Mouse (Mus musculus) left cerebral cortex, adult 18-20 months (tissue): Measurements from ENCODE around the gene Akt2. TPM values are rescaled to one million over a fixed set of nuclear protein-coding genes. Genes with fewer than 3 reads are reported as not detected.
A peak's percentile ranks its signal among the peaks of the same experiment; 100 is the strongest.

Experiments used
- DNase-seq, 2 experiments: peaks; one replicate each; pipeline ENCODE4 v3.0.0; 2021 to 2022; ENCODE audit warnings: low spot score in 2 of 2, mixed read lengths in 1 of 2
- long read RNA-seq, 2 experiments: library from polyadenylated mRNA; stranded (forward); transcript quantifications; one replicate each; pipeline ENCODE4 v2.0.0; 2021
- total RNA-seq, 2 experiments: library from RNA; stranded (reverse); gene quantifications; 2 replicates each; pipeline ENCODE4 v1.2.3; 2021

Akt2 gene
- total RNA-seq, result 100 to 1,000 TPM; 103 to 113 TPM
- long read RNA-seq, experiment 1, full-length matches to known transcripts, result 89 of 145 reads
- long read RNA-seq, experiment 1, partial matches to known transcripts, result 24 of 145 reads
- long read RNA-seq, experiment 1, other reads (novel, unspliced or antisense), result 32 of 145 reads
- long read RNA-seq, experiment 2, full-length matches to known transcripts, result 42 of 80 reads
- long read RNA-seq, experiment 2, partial matches to known transcripts, result 24 of 80 reads
- long read RNA-seq, experiment 2, other reads (novel, unspliced or antisense), result 14 of 80 reads

GRCm38 (mm10) chr7:27591266-27592216 lies at the start of gene Akt2:
Gene Akt2 (plus strand): TSS chr7:27591552.
- DNase-seq, result peak; percentile 88 to 91

DNA sequence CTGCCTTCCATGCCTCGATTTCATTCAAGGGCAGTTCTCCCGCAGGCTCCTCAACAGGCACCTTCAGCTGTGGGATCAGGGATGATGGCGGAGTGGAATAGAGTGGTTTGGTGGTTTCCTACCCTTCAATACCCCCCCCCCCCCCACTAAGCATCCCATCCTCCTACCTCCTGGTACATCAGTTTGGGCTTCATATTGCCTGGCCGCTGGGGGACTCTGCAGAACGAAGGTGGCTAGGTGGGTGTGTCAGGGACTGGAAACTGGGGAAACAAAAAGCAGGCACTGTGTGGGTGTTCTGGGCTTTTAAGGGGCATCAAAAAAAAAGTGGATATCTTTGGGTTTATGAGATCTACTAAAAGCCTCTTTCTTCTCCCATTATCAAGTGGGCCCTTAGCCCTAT lies 49.4 kb upstream of the Akt2 start:
- DNase-seq, result no peak

- DNase-seq, result peak; percentile 90 to 91
Measured at GRCm38 (mm10) chr7:27542392-27543033, 48.8 kb upstream of the Akt2 start.

DNA sequence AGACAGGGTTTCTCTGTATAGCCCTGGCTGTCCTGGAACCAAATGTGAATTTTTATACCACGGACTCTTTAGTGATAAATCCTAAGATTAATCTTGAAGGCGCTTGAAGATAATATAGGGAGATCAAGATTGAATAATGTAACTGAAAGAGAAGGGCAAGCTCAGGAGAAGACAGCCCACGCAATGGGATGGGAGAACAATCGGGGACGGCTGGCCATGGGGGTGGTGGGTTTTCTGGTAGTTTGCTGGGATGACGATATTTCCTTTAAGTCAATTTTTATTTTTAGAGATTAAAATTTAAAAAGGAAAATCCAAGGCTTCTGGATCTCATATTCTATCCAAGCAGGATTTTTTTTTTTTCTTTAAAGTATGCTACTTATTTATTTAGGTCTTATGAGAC lies 48.3 kb upstream of the Akt2 start:
- DNase-seq, result no peak

- DNase-seq, result no peak
Measured at GRCm38 (mm10) chr7:27543851-27544250, 47.5 kb upstream of the Akt2 start.

- DNase-seq, result no peak
Measured at GRCm38 (mm10) chr7:27544675-27545370, 46.5 kb upstream of the Akt2 start.

DNA sequence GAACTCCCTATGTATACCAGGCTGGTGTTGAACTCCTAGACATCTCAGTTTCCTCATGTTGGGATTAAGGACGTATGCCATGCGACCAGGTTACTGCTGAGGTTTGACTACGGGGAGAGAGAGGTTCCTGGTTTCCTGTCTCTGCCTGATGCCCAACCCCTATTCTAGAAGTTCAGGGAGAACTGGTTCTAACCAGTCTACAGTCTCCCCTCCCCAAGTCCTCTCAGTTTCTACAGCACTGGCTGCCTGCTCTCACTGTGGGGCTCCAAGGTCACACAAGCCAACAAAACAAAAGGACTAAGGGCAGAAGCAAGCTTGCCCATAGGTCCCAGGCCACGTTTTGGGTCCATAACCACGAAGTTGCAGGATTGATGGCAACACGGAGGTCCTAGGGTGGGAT lies 41.8 kb upstream of the Akt2 start:
- no peak for DNase-seq

DNA sequence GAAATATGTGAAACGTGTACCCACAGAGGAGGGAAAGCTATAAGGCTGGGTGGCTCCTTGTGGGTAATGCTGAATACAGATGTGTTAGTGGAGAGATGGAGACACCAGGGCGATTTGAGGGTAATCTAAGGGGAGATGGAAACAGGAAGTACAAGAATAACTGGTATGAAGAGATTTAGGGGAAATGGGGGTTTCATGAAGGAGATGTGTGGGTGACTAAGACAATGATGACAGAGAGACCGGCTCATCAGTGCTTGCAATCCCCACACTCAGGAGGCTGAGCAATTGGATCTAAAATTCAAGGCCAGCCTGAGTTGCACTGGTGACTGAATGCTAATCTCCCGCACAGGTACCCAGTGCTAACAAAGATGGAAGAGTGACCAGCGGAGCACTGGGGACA lies 39.3 kb upstream of the Akt2 start:
- DNase-seq, result no peak

DNA sequence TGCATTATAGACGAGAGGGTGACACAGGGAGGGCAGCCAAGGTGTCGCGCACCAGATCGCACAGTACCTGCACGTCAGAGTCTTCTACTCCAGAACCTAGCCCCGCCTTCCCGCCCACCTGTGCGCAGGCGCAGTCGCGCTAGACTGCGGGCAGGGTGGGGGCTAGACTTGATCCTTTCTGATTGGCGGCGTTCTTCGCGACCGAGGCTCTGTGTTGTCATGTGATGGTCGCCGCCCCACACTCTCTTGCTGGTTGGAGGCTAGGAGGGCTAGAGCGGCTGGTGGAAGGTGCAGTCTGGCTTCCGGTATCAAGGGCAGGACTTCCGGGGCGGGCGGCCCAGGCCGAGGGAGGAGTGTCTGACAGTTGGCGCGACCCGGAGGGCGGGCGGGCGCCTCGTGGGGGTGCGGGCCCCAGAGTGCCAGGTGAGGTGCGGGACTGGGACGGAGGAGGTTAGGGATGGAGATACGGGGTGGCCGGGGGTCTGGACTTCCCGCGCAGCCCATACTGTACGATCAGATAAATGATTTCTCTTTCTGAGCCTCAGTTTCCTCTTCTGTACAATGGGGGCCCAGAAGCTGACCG lies 38.3 kb upstream of the Akt2 start, which contains the start of the genes Pld3 and 2310022A10Rik:
Gene Pld3, minus strand, starts transcription at position 288 of the 583 bp plus-strand sequence.
Gene 2310022A10Rik, plus strand, starts transcription at position 303 of the 583 bp plus-strand sequence.
- DNase-seq, result peak; percentile 95 to 98

DNA sequence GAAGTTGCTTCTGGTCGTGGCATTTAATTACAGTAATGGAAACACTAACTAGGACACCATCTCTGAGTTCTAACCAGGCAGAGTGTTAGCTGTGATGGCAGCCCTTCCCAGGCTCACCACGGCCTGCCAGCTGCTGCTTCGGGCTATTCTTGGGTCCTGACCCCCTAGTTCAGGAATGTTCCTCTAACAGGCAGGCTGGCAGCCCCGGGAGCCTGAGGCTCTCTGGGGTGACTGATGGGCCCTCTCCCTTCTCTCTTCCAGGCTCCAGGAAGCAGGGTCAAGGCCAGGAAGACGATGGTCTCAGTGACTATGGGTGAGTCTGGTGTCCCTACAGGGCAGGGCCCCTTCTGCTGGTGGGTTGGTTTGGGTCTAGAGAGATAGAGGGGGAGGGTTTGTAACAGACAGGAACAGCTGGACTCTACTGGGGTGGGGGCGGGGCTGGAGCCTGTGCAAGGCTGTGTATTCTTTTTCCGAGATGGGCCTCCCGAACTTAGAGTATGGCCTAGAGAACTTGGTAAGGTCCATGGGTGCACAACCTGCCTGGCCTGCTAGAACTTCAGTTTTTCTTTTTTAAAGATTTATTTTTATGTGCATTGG lies 31.0 kb upstream of the Akt2 start:
- no peak for DNase-seq

DNA sequence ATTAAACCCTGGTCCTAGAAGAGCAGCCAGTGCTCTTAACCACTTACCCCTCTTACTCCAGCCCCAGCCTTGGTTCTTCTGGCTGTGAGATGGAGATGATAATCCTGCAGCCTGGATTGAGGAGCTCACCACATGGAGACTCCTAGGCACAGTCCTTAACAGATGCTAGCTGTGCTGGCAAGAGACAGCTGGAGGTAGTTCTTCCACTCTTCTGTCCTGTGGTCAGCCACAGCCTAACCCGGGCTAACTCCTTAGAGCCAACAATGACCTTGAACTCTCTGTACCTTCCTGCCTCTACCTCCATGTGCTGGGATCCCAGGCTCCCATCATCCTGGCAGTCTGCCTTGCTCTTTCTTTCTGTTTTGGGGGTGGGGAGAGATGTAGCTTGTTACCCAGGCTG lies 30.4 kb upstream of the Akt2 start:
- no peak for DNase-seq

DNA sequence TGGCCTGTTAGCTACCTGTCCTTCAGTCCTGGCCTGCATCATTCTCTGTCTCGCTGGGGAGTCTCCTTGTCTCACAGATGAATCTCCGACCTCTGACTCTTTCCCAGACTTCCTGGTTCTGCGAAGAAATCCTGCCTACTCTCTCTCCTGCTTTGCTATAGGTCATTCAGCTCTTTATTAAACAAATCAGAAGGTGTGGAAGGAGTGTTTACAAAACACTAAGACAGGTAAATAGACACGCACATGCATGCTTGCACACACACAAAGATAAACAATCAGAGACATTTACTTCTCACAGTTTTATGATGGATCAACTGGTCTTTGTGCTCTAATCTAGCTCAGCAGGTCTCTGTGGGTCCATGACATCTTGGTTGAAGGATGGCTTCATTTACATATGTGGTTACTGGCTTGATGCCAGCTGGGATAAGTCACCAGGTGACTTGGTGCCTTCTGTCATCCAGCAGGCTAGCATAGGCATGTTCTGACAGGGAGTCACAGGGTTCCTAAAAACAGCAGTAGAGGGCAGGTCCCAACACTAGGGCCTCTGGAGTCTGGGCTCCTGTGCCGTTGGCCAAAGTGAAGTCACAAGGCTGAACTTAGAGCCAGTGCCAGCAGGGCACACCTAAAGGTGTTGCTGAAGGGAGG lies 21.6 kb upstream of the Akt2 start:
- DNase-seq, result no peak

GRCm38 (mm10) chr7:27572133-27572532 lies 19.2 kb upstream of the Akt2 start:
- DNase-seq, result no peak

DNA sequence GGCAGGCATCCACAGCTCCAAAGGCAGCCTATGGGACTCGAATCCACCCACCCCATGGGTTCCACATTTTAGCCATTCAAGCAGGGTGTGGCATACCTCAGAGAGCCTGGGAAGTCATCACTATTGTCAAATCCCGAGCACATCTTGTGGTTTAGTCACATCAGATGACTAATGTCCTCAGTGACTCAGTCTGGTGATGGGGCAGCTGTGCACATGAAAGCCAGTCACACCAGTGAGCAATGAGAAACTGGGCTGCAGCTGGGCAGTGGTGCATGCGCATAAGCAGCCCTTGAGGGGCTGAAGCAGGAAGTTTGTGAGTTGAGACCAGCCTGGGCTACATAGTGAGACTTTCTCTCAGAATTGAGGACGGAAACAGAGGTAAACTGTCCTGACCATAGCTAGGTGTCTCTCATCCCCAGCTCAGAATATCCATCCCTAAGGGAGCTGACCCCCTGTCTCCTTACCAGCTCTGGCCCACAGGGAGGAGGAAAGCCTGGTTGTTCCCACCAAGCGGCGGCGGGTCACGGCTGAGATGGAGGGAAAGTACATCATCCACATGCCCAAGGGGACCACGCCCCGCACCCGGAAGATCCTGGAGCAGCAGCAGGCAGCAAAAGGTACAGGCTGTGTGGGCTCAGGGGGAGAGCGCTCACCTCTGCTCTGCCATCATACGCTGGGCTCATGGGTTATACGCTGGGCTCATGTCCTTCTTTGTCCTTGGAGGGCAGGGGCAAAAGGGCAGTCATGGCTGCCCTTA lies 17.1 kb upstream of the Akt2 start:
- DNase-seq, result no peak

GRCm38 (mm10) chr7:27576914-27577313 lies 14.4 kb upstream of the Akt2 start:
- peak; percentile 56 to 62 for DNase-seq

DNA sequence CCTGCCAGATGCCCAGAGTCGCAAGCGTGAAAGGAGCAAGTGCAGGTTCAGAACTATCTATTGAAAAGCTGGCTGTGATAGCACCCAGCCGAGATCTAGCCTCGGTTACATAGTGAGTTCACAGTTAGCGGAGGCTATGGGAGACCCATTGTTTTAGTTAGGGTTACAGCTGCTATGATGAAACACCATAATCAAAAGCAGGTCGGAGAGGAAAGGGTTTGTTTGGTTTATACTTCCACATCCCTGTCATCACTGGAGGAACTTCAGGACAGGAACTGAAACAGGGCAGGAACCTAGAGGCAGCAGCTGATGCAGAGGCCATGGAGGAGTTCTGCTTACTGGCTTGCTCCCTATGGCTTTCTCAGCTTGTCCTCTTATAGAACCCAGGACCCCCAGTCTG lies 13.8 kb upstream of the Akt2 start:
- no peak for DNase-seq

DNA sequence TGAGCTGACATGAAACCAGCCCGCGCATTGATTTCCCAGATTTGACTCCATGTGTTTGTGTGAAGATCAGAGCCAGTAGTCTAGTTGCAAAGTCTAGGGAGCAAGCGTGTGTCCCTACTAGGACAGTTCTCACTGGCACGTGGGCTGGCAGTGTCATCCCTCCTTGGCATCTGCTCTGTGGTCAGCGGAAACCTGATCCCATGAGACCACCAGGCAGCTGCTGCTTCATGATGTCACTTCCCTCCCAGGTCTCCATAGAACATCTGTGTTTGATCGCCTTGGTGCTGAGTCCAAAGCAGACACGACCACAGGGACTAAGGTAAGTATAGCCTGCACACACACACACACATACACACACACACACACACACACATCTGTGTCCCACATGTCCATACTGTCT lies 12.9 kb upstream of the Akt2 start:
- DNase-seq, result no peak

DNA sequence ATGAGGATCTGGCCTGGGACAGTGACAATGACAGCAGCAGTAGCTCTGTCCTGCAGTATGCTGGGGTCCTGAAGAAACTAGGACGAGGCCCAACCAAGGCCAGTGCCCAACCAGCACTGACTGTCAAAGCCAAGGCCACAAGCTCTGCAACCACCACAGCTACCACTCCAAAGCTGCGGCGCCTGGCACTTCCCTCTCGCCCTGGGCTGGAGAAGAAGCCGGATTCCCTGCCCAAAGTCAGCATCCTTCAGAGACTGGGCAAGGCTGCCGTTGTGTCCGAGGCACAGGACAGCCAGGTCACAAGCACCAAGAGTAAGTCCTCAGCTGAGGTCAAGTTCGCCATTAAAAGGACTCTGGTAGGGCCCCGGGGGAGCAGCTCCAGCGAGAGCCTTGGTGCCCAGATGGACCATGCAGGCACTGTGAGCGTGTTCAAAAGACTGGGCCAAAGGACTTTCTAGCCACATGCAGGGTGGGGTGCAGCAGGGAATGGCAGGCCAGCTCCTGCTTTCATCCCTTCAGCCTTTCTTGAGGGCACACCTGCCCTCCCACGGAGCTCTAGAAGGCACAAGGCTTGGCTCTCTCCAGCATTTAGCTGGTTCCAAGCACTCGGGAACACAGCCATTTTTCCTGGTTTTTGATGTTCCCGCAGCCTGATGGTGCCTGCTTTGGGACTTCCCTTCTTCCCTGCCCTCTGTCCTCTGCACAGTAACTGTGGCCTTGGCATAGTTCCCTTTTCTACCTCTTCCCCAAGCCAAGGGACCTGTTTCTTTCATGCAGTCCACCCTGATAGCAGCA lies 10.8 kb upstream of the Akt2 start:
- DNase-seq, result no peak
